Mouse (Mus musculus) sigmoid colon, adult 10 weeks (tissue): ENCODE measurements around the gene Esp3. TPM values are rescaled to one million over a fixed set of nuclear protein-coding genes. Genes with fewer than 3 reads are reported as not detected.

Experiments
- polyA plus RNA-seq: library from polyadenylated mRNA; stranded (reverse); fragments of 350-450 nt; fragmentation: Illumina TruSeq; extraction: RNeasy Lipid Tissue Mini Kit (QIAGEN cat#74804); gene quantifications from one replicate; pipeline ENCODE4 v1.2.3, GENCODE M21; 2014; ENCODE audit warnings: low read depth, low replicate concordance

The Esp3 gene
- not detected for polyA plus RNA-seq

DNA sequence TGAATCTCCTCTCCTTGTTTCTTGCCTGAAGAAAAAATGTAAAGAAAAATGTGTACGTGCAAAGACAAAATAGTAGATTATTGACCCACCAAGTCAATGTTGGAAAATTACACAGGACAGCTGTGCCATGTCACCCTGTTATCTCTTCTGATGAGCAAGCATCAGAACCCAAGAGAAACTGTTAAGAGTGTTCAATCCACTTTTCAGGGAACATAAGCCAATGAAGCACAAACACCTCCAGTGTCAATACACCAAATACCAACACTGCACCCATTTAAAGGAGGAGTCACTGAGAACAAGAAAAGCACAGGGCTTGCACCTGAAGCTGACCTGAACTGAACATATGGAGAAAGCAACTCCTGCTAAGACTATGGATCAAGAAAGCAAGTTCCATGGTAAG is at the start of gene Esp3:
Gene Esp3, plus strand, starts transcription at position 301 of the 400 bp plus-strand sequence.

DNA sequence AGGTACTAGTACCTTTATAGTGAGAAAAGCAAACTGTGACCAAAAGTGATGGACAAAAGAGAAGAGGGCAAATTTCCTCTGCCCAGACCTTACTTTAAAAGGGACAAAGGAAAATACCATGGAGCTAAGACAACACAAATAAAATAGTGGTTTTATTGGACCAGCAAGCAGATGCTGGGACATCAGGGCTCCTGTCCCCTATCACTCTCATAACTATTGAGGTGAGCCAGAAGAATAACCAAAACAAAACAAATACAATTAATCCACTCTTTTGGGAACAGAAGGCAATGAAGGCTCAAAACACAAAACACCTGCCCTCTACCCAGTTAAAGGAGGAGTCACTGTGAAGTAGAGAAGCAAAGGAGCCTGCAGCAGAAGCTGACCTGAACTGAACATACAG is 33.6 kb upstream of the Esp3 start, which contains the start of gene Esp4:
Gene Esp4, plus strand, starts transcription at position 301 of the 400 bp plus-strand sequence.

Other genes starting within 250 kb of the Esp3 start
- gene Esp8, start 112.1 kb upstream of the Esp3 start, polyA plus RNA-seq: not detected
- gene Esp6, start 70.6 kb upstream of the Esp3 start, polyA plus RNA-seq: not detected
- gene Esp4, start 33.5 kb upstream of the Esp3 start, polyA plus RNA-seq: not detected
- not detected for gene Esp1, start 95.0 kb downstream of the Esp3 start, polyA plus RNA-seq
- gene Crisp2, start 174.9 kb downstream of the Esp3 start, polyA plus RNA-seq: not detected
- not detected for gene Rhag, start 179.1 kb downstream of the Esp3 start, polyA plus RNA-seq
- 22.8 TPM for gene 9130008F23Rik, start 248.5 kb downstream of the Esp3 start, polyA plus RNA-seq